Mouse (Mus musculus) cerebellum, adult 18-20 months (tissue): ENCODE data around the gene Orc3.
"Not testable (repeated sequence)": the region's sequence is repeated elsewhere in the genome, so short reads cannot be mapped to it uniquely, and the experiment has no call there.

Source experiments
- DNase-seq, 2 experiments: peaks; one replicate each; pipeline ENCODE4 v3.0.0; 2021

The Orc3 gene

GRCm38 (mm10) chr4:34581489-34581888 lies 33.3 kb downstream of the Orc3 start:
- DNase-seq = not testable (repeated sequence)

- no peak for DNase-seq
Measured at GRCm38 (mm10) chr4:34579215-34579614, 35.5 kb downstream of the Orc3 start.

GRCm38 (mm10) chr4:34577028-34577427 lies 37.7 kb downstream of the Orc3 start:
- DNase-seq = no peak

- DNase-seq = no peak
Measured at GRCm38 (mm10) chr4:34572876-34573275, 41.9 kb downstream of the Orc3 start.

- no peak for DNase-seq
Measured at GRCm38 (mm10) chr4:34566226-34566625, 48.5 kb downstream of the Orc3 start.

GRCm38 (mm10) chr4:34560971-34561370 lies 53.8 kb downstream of the Orc3 start:
- DNase-seq = peak; percentile 34 to 40

GRCm38 (mm10) chr4:34556183-34556582 lies 58.6 kb downstream of the Orc3 start:
- DNase-seq = no peak

- no peak for DNase-seq
Measured at GRCm38 (mm10) chr4:34555604-34556003, 59.1 kb downstream of the Orc3 start.

GRCm38 (mm10) chr4:34554596-34554995 lies 60.1 kb downstream of the Orc3 start:
- no peak for DNase-seq

- no peak for DNase-seq
Measured at GRCm38 (mm10) chr4:34551966-34552365, 62.8 kb downstream of the Orc3 start.

GRCm38 (mm10) chr4:34551098-34551809 lies 63.5 kb downstream of the Orc3 start:
- peak; percentile 46 to 58 for DNase-seq

- DNase-seq = peak in 1 of 2 experiments; percentile 37
Measured at GRCm38 (mm10) chr4:34550748-34551097, 64.0 kb downstream of the Orc3 start, which contains the start of gene Akirin2. TSS of gene Akirin2 (plus strand) at chr4:34550937.

GRCm38 (mm10) chr4:34549981-34550747 lies 64.6 kb downstream of the Orc3 start:
- peak; percentile 97 for DNase-seq

GRCm38 (mm10) chr4:34529941-34530340 lies 84.8 kb downstream of the Orc3 start:
- peak; percentile 82 to 85 for DNase-seq

- DNase-seq = peak in 1 of 2 experiments; percentile 17
Measured at GRCm38 (mm10) chr4:34529379-34529778, 85.4 kb downstream of the Orc3 start.

- no peak for DNase-seq
Measured at GRCm38 (mm10) chr4:34528430-34529100, 86.2 kb downstream of the Orc3 start.

- DNase-seq = no peak
Measured at GRCm38 (mm10) chr4:34526771-34527170, 88.0 kb downstream of the Orc3 start.

- DNase-seq = peak; percentile 11 to 41
Measured at GRCm38 (mm10) chr4:34523586-34523985, 91.2 kb downstream of the Orc3 start.

- DNase-seq = peak; percentile 81 to 90
Measured at GRCm38 (mm10) chr4:34522846-34523245, 91.9 kb downstream of the Orc3 start.
